14 mouse cellular contexts compared by ENCODE assay signal in the genomic region with DNA sequence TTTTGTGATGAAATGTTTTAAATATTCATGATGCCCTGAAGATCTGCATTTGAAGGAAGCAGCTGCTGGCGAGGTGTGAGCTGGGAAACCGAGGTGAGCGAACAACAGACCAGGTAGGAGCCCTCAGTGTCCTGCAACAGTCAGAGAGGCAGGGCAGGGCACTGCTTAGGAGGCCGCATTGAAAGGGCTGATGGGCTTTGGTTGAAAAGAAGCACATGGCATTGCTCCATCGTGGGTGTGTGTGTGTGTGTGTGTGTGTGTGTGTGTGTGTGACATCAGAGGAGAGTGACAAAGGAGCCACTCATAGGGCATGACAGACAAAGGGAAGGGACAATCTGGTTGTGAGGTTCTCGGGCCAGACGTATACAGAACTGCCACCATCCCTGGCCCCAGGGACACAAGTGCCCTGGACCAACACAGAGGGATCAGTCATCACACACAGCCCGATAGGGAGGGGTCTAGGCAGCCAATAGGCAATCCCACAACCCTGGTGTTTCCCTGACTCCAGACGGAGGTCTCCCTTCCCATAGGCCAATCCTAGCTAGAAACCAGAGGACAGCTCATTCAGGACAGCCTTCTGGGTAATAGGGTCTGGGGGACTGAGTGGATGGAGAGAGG. TPM values are rescaled to one million over a fixed set of nuclear protein-coding genes. Genes with fewer than 3 reads are reported as not detected.
DNase-seq lines count a peak whose midpoint lies in the region; ATAC-seq lines count a peak whose summit lies in the region.
"Had no signal": no experiment of that assay in that cellular context is flagged by ENCODE, and none has a peak within 500 bp of the region (broad histone marks: within the 10 kb centered on the region; RNA-seq: fewer than 3 reads in every experiment).

No protein-coding gene starts in this region.

- no peak overlapping the region for H3K9ac ChIP-seq in forebrain, embryonic 11.5 days (ENCODE audit: low read length)
- no peak overlapping the region for H3K9ac ChIP-seq in hindbrain, embryonic 12.5 days
- no peak overlapping the region for H3K9ac ChIP-seq in midbrain, embryonic 15.5 days
- H3K9ac ChIP-seq: heart, embryonic 13.5 days; limb, embryonic 13.5 days had no signal

- 0 out of 2 replicates have a peak, but pooled peaks have one; percentile 27 for ATAC-seq in frontal cortex, adult (ENCODE audit: low TSS enrichment)
- peak; percentile 67 for ATAC-seq in forebrain, embryonic 11.5 days (replicated peaks; ENCODE audit: low FRiP score)
- ATAC-seq in hindbrain, embryonic 12.5 days (ENCODE audit: low FRiP score), result peak; percentile 52
- ATAC-seq in midbrain, embryonic 15.5 days (replicated peaks), result peak; percentile 56; the same call in 1 of the 2 replicates
- no peak for ATAC-seq in erythroblast, adult 5-6 weeks (replicated peaks; ENCODE audit: low FRiP score, poor library complexity, severe bottlenecking)

- peak overlapping the region; percentile 26; the same call in 1 of the 2 replicates for H3K27ac ChIP-seq in forebrain, embryonic 11.5 days (ENCODE audit: low read depth, low read length)
- no peak overlapping the region for H3K27ac ChIP-seq in hindbrain, embryonic 12.5 days
- H3K27ac ChIP-seq in midbrain, embryonic 15.5 days, result no peak overlapping the region
- H3K27ac ChIP-seq: heart, embryonic 13.5 days; limb, embryonic 13.5 days had no signal

- H3K4me1 ChIP-seq in forebrain, embryonic 11.5 days (replicated peaks; ENCODE audit: control insufficient read depth, insufficient read depth, low read length), result peaks cover 1% of the 10 kb centered on the region; the same call in 1 of the 2 replicates
- peaks cover 13% of the 10 kb centered on the region for H3K4me1 ChIP-seq in hindbrain, embryonic 12.5 days
- H3K4me1 ChIP-seq in midbrain, embryonic 15.5 days, result no peaks in the 10 kb centered on the region
- H3K4me1 ChIP-seq: heart, embryonic 13.5 days had no signal

- 53% methylated on average over 9 of the region's 9 CpGs for WGBS in forebrain, embryonic 11.5 days
- 37% methylated on average over 9 of the region's 9 CpGs for WGBS in hindbrain, embryonic 12.5 days
- 29% methylated on average over 9 of the region's 9 CpGs for WGBS in midbrain, embryonic 15.5 days

- H3K36me3 ChIP-seq in forebrain, embryonic 11.5 days (ENCODE audit: control insufficient read depth, insufficient read depth, low read length), result no peaks in the 10 kb centered on the region
- no peaks in the 10 kb centered on the region for H3K36me3 ChIP-seq in hindbrain, embryonic 12.5 days
- no peaks in the 10 kb centered on the region for H3K36me3 ChIP-seq in midbrain, embryonic 15.5 days (replicated peaks)
- H3K36me3 ChIP-seq: heart, embryonic 13.5 days; limb, embryonic 13.5 days had no signal

- no peak for DNase-seq in frontal cortex, postnatal 10 days (ENCODE audit: low spot score in 2 of 2)
- no peak for DNase-seq in forebrain, embryonic 11.5 days (ENCODE audit: low spot score)
- no peak for DNase-seq in layer of hippocampus, postnatal 36 days
- DNase-seq in ovary, postnatal 36 days (ENCODE audit: low spot score), result no peak
- DNase-seq: adrenal gland, postnatal 14 days; cerebellum, postnatal 14 days; right cerebral cortex, postnatal 14 days; thymus, postnatal 4 days had no signal

- no peak overlapping the region for H3K4me2 ChIP-seq in forebrain, embryonic 11.5 days (ENCODE audit: low read depth, low read length, severe bottlenecking)
- no peak overlapping the region for H3K4me2 ChIP-seq in hindbrain, embryonic 12.5 days (replicated peaks)
- H3K4me2 ChIP-seq in midbrain, embryonic 15.5 days, result no peak overlapping the region
- H3K4me2 ChIP-seq: heart, embryonic 13.5 days; limb, embryonic 13.5 days had no signal

- H3K4me3 ChIP-seq in forebrain, embryonic 11.5 days (ENCODE audit: low read depth, low read length), result no peak overlapping the region
- H3K4me3 ChIP-seq in hindbrain, embryonic 12.5 days, result no peak overlapping the region
- H3K4me3 ChIP-seq in midbrain, embryonic 15.5 days, result no peak overlapping the region
- H3K4me3 ChIP-seq: heart, embryonic 13.5 days; limb, embryonic 13.5 days had no signal

- H3K9me3 ChIP-seq in forebrain, embryonic 11.5 days (ENCODE audit: control insufficient read depth, low read length), result no peaks in the 10 kb centered on the region
- no peaks in the 10 kb centered on the region for H3K9me3 ChIP-seq in hindbrain, embryonic 12.5 days (replicated peaks)
- no peaks in the 10 kb centered on the region for H3K9me3 ChIP-seq in midbrain, embryonic 15.5 days
- H3K9me3 ChIP-seq: heart, embryonic 13.5 days; limb, embryonic 13.5 days had no signal

- H3K27me3 ChIP-seq in forebrain, embryonic 11.5 days (ENCODE audit: control insufficient read depth, insufficient read depth, low read length), result no peaks in the 10 kb centered on the region
- peaks cover 32% of the 10 kb centered on the region; the same call in 1 of the 2 replicates for H3K27me3 ChIP-seq in hindbrain, embryonic 12.5 days
- H3K27me3 ChIP-seq in midbrain, embryonic 15.5 days (replicated peaks), result no peaks in the 10 kb centered on the region
- H3K27me3 ChIP-seq: limb, embryonic 13.5 days had no signal

RNA-seq across cellular contexts. Expression of a gene that starts 36.8 kb away (rescaled TPM):
- 33.9 and 36.6 TPM in 2 replicates for polyA plus RNA-seq in forebrain, embryonic 11.5 days (2014; fragmentation: Nextera tagmentation; extraction: Ambion mirVana)
- 46.7 and 52.6 TPM in 2 replicates for polyA plus RNA-seq in hindbrain, embryonic 12.5 days (2016; fragmentation: Nextera tagmentation; extraction: Ambion mirVana)
- 70.6 and 71.3 TPM in 2 replicates for polyA plus RNA-seq in midbrain, embryonic 15.5 days (2015; fragmentation: Nextera tagmentation; extraction: Ambion mirVana)
- 10 to 100 TPM; 91.7 to 95.3 TPM for total RNA-seq in layer of hippocampus, postnatal 36 days (2021)
- total RNA-seq in erythroblast, adult 5-6 weeks (2015; ENCODE audit: low replicate concordance), result 2.1 and 2.3 TPM in 2 replicates
- 4.7 and 6.0 TPM in 2 replicates for total RNA-seq in erythroblast, adult 5-6 weeks (2017; ENCODE audit: low replicate concordance)
